Mouse (Mus musculus): Measurements from ENCODE around the gene Ndrg3.

- TF ChIP-seq POLR2A (IDR thresholded peaks at IDR 0.05; ENCODE audit: control insufficient read depth, extremely low read depth, insufficient read depth, low read length, poor library complexity) (no peak), CTCF (IDR thresholded peaks at IDR 0.05; ENCODE audit: borderline replicate concordance, control insufficient read depth, extremely low read depth, insufficient read depth, low read length, poor library complexity) (no peak)
These were observed 75.3 kb downstream of the Ndrg3 start for GRCm38 (mm10) chr2:156916419-156917125.

Measured in thymus, adult 2 months (tissue).